Mouse (Mus musculus) right cerebral cortex, postnatal 25 days (tissue): ENCODE measurements around the gene Sgms1.
"Not testable (repeated sequence)": the region's sequence is repeated elsewhere in the genome, so short reads cannot be mapped to it uniquely, and the experiment has no call there.

Source experiments
- DNase-seq: peaks from one replicate; pipeline ENCODE4 v3.0.0; 2022

Sgms1 gene

DNA sequence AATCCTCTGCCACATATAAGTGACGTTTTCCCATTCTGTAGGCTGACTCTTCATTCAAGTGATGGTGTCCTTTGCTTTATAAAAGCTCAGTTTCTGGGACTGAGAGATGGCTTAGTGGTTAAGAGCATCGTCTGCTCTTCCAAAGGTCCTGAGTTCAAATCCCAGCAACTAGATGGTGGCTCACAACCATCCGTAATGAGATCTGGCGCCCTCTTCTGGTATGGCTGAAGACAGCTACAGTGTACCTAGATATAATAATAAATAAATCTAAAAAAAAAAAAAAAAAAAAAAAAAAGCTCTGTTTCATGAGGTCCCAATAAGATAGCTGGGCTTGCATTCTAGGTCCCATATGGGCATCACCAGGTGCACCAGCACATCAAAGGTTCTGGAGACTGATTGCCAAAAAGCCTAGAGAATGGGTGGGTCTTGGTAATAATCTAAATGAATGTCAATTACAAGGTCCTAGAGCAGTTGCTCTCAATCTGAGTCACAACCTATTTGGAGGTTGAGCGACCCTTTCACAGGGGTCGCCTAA is 272.0 kb downstream of the Sgms1 start:
- DNase-seq: no peak

DNA sequence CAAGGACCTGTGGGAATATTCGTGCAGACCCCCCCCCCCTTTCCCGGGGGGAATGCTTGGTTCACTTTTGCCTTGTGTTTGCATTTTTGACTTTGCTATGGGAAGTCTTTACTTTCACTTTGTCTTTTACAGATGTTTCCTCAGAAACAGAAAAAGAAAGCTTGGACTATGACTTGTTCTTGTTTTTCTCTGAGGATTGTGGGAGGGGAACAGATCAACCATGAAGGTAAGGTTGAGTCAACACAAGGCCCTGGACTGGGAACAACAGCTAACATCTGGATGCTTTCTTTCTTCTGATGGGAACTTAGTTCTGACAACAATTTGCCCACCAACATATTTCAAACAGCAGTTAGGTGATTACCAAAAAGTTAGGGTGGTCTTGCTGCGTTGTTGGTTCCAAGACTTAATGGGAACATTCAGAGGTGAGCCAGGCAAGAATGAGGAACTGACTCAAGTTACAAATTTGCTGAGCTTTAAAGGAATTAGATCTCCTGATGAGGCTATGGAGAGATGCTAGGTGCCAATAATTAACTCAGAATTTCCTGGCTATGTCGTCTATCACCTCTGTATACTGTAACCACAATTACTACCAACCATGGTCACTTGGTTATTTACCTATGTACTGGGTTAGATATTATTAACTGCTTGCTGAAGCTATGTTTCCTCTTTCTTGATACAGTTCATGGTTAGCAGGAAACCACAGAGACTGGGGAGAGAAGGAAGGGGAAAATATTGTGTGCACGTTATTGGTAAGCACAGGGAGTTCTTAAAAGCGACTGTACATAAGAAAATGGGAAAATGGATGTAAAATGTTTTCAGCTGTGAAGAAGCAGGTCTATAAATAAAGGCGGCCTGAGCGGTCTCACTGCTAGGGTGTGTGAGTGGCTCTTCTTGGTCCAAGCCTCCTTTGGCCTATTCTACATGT is 277.4 kb downstream of the Sgms1 start:
- no peak for DNase-seq

DNA sequence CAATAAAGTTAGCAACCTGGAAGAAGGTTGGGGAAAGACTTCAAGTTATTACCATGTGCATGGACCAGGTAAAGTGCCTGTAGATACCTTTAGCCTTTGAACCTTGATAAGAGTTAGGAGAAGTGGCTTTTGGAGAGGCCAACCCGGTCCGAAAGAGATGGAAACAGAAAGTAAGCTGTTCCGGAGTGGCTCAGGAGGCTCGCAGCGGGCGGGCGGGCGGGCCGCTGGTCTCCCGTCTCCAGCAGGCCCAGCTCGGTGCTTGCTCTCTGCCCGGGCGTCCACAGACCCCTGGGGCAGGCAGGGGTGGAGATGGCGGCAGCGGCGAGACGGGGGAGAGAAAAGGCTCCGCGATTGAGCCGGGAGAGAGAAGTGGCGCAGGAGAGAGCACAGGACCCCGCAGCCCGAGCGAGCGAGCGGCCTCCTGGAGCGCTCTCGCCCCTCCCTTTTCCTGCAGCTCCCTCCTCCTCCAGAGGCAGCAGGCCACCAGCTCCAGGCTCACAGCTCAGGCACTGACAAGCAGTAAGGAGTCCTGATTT is 281.7 kb downstream of the Sgms1 start, which contains the start of gene Asah2:
Asah2 (minus strand) TSS at position 441 of the 536 bp plus-strand sequence.
- peak; percentile 83 for DNase-seq

DNA sequence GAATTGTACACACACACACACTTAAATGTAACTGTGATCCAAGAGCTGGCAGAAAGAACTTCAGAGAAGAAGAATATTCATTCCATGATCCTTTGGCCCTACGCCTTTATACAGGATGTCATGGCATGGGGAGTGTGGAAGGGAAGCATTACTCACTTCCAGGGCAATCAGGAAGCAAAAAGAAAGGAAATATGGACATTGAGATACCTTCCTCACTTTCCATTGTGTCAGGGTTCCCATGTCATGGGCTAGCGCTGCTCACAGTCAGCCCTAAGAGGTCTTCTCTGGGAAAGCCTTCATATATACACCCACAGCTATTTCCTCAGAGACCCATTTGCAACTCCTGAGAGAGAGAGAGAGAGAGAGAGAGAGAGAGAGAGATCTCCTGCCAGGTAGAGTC is 282.8 kb downstream of the Sgms1 start:
- no peak for DNase-seq

GRCm38 (mm10) chr19:32104217-32104616 is 285.3 kb downstream of the Sgms1 start:
- DNase-seq: no peak

DNA sequence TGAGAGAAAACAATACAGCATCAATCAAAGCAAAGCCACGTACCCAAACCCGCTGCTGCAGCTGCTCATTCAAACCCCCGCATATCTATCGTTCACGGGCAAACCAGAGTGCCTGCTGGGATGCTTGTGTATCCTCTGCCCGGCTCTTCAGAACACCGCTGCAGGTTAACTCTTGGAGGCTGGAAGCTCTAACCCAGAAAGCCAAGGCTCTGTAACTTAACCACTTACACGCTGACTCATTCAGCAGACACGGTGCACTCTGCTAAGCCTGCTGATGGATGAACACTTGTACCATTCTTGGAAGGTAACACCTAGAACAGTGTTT is 286.6 kb downstream of the Sgms1 start:
- peak; percentile 24 for DNase-seq

GRCm38 (mm10) chr19:32102294-32102975 is 287.1 kb downstream of the Sgms1 start:
- DNase-seq: no peak

- DNase-seq: no peak
These were observed 290.9 kb downstream of the Sgms1 start for GRCm38 (mm10) chr19:32098582-32098981.

GRCm38 (mm10) chr19:32092358-32092757 is 297.2 kb downstream of the Sgms1 start:
- DNase-seq: no peak

DNA sequence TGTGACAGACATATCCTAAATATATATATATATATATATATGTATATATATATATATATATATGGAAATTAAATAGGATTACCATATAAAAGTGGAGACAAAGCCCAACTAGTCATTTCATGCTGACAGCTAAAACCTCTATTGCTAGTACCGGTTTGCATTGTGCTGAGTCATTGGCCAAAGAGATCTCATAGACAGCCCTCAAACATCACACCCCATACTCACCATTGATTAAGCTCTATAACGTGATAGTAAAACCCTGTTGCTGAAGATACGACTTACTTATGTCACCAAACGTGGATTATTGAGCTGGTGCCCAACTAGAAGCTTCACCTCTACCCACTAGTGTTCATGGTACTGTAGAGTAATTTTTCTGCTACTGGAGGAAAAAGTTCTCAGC is 298.7 kb downstream of the Sgms1 start:
- DNase-seq: no peak

- DNase-seq: no peak
These were observed 300.9 kb downstream of the Sgms1 start for GRCm38 (mm10) chr19:32088570-32088969.

- DNase-seq: no peak
These were observed 301.6 kb downstream of the Sgms1 start for GRCm38 (mm10) chr19:32087736-32088470.

DNA sequence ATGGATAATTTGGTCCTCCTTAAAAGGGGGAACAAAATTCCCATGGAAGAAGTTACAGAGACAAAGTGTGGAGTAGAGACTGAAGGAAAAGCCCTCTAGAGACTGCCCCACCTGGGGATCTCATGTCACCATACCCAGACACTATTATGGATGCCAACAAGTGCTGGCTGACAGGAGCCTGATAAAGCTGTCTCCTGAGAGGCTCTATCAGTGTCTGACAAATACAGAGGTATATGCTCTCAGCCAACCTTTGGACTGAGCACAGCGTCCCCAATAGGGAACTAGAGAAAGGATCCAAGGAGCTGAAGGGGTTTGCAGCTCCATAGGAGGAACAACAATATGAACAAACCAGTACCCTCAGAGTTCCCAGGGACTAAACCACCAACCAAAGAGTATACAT is 304.7 kb downstream of the Sgms1 start:
- not testable (repeated sequence) for DNase-seq
